Mouse (Mus musculus) spleen, postnatal 4 days (tissue): ENCODE data around the gene Bbs4.
"Not testable (repeated sequence)": the region's sequence is repeated elsewhere in the genome, so short reads cannot be mapped to it uniquely, and the experiment has no call there.

ENCODE experiments used
- DNase-seq, 2 experiments: peaks; one replicate each; pipeline ENCODE4 v3.0.0; 2022; ENCODE audit warnings: low spot score in 2 of 2

Gene Bbs4

DNA sequence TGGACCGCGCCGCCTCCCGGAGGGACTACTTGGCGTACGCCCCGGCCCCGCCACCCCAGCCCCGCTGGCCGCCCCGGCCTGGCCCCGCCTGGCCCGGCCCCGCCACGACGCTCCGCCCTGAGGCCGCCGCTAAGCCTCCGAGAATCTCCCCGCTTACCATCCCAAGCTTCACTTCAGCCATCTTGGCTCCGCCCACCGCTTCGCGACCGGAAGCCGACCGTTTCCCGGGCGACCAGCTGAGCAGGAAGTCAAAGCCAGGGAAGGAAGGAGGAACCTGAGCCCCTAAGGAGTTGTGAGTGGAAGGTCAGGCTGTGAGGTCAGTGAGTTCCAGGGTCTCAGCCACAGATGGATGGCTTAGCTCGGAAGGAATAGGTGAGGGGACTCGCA lies at the start of gene Bbs4:
Gene Bbs4 (minus strand): TSS at position 256 of the 387 bp plus-strand sequence.
- DNase-seq = peak; percentile 92 to 96

DNA sequence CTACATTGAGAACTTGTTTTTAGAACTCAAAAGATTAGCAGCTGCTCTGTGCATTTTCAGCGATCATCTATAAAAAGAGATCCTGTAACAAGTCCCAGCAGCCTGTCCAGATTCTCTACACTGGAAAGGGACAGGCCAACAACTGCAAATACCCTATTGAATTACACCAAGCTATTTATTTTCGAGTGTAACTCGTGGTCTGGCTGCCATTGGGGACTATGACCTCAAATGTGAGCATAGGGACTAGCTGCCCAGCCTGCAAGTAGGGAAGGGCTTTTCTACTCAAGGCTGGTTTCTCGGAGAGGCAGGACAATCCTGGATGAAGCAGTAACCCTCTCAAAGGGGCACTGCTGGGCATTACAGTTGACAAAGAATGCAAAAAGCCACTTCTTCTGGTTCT lies 35.8 kb upstream of the Bbs4 start:
- no peak for DNase-seq

DNA sequence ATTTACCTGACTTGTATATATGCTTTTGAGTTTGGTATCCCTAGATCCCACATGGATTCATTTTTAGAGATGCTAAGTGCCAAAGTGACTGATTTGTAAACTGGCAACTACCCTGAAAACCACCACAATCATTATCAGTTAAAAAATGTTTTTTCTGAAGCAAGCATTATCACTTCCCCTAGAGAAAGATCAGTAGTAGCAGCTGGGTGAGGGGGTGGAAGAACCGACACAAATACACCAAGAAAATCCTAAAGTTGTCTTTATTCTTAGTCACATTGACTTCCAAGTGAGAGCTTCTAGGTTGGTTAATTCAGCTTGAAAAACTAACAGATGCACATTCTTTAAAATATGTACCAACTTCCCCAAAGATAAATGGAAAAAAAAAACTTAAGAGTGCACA lies 35.0 kb upstream of the Bbs4 start:
- no peak for DNase-seq

DNA sequence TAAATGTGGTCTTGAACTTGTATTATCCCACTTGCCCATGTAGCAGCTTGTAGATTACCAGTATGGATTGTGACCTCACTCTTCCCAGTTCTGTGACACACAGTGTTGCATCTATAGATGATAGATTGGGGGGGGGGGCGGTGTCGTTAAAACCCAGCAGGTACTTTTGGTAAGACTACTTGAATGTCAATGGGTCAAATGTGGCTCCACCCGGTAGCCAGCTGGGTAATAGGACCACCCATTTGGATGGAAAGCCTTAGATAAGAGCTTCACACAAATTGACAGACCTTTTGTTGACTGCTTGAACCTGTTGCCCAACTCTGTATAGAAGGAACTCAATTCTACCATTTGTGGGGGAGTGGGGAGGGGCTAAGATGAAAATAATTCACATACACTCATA lies 34.2 kb upstream of the Bbs4 start:
- no peak for DNase-seq

DNA sequence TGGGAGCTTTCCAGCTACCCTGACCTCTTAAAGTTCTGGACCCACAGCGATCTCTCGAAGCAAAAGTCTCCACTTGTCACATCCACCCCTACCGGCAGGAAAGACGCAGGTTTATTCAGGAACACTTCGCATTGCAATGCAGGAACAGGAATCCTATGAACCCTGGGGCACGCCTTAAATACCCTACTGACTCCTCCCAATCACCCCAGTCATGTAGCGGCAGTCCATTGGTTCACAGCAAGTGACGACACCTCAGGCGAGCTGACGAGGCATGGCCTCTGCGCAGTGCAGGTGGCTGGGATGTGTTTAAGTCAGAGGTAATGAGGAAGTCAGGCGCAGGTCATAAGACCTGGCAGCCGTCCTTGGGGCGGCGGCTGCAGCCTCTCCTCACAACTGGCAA lies 22.3 kb upstream of the Bbs4 start:
- DNase-seq = no peak

DNA sequence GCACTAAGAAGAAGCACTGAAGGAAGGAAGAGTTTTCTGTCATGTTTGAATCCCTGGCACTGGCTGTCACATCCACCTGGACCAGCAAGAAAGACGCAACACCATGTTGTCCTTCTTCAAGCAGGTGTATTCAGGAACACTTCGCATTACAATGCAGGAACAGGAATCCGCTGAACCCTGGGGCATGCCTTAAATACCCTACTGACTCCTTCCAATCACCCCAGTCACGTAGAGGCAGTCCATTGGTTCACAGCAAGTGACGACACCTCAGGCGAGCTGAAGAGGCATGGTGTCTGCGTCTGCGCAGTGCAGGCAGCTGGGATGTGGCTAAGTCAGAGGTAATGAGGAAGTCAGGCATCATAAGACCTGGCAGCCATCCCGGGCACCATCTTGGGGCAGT lies 16.3 kb upstream of the Bbs4 start:
- no peak for DNase-seq

DNA sequence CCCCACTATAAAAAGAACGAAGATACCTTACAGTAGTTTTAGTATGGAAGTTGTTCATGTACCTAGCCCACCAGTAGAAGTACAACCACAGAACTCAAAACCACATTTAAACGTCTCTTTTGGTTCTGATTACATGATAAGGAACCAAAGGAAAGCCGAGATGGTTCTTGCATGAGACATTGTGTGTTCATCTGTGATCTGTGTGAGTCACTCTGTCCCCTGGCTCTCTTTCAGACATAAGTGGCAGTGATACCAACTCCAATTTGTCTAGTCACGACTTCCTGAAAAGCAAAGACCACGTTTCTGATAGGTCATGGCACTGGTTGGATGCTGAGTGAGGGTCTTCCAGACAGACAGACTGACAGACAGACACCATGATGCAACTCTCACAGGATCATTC lies 15.9 kb upstream of the Bbs4 start:
- DNase-seq = no peak

DNA sequence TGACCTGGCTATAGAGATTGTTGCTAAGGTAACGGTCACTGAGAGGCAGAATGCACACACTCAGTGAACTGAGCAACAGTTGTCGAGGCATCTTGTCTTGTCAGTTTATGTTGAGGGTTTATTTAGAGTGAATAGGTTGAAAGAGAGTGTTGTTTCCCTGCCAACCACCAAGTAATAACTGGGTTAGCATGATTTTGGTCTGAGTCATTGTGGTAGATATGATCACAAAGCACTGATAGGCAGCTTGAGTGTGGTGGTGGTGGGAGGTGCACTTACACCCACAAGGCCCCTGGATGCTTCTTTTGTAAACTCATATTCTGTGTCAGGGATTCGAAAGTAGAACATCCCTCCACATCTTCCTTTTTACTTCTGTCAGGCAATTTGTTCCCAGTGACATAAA lies 7.2 kb upstream of the Bbs4 start:
- not testable (repeated sequence) for DNase-seq

DNA sequence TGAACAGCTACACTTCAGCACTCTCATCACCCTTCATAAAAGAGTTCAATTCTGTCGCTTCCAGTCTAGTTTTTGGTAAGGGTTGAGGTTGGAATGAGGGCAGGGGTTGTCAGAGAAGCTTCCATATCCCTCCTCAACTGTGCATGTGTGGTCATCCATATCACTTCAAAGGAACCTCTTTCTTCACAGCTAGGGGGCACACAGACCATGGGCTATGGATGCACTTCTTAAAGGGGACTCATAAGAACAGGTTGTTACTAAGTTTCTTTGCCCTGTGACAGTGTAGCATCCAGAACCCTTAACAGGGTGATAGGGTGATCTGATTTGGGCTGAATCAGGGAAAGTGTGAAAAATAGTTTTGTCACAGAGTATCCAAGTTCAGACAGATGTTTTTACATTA lies 4.7 kb upstream of the Bbs4 start:
- not testable (repeated sequence) for DNase-seq

DNA sequence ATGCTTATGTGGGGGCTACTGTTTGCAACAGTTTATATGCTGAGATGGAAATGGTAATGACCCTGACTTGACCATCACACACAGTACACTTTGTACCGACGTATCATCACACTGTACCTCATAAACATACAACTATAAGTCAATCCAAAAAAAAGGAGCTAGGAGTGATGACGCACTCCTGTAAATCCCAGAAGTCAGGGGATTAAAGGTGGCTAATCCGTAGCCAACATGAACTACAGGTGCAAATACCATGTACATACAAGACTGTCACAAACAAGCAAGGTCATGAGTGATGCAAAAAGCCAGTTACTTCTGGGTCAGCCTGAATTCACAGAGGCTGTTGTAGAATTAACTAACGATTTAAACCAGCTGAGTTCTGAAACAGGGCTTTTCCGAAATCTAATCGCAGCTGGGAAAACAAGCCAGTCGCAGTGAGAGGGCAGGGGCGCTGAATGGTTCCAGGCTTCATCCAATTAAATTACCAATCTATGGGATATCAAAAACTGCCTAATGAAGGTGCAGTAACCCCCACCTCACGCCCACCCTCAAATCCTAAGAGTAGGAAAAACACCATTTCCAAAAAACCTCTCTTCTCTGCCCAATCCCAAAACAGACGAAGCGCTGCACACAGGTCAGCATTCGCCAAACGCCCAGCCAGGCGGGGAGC lies 589 bp downstream of the Bbs4 start:
- no peak for DNase-seq

DNA sequence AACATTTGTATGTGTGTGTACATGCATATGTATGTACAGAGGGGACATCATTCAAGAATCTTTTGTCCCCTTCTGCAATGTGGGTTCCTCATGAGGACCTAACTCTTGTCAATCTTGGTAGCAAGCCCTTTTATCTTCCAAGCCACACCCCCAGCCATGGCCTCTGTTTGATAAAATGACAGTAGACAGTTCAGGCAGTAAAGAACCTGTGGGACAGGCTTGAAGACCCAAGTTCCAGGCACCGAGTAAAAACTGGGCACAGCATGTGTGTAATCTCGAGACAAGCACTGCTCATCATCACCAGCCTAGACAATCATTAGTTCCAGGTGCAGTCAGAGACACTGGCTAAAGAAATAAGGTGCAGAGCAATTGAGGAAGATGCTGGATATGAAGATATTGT lies 7.1 kb downstream of the Bbs4 start:
- no peak for DNase-seq

DNA sequence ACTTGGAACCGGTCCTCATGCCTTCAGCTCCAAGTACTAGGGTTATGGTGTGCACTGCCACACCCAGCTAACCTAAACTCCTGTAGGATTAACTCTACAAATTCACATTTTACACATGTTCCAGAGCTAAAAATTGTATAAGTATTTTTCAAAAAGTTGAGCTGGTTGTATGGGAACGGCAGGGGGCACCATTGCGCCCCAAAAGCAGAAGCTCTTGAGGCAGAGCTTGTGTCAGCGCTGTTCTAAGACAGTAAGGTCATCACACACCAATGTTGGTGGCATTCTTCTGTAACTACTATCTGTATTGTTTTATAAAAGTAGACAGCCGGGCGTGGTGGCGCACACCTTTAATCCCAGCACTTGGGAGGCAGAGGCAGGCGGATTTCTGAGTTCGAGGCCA lies 13.3 kb downstream of the Bbs4 start:
- DNase-seq = peak in 1 of 2 experiments; percentile 16

DNA sequence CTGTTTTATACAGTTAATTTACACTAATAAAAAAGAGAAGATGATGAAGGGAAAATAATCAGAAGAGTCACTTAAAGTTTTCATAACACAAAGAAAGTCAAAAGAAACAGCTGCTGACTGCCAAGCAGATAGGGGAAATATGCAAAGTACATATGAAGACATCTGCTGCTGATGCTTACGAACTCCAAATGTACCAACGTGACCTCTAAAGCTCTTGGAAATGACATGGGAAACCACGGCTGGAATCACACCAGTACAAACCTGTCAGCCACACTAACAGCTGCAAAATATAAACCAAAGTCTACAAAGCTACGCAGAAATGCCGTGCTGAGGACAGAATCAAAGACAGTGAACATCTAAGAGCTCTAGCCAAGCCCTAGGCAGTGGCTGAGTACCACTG lies 14.2 kb downstream of the Bbs4 start:
- no peak for DNase-seq

DNA sequence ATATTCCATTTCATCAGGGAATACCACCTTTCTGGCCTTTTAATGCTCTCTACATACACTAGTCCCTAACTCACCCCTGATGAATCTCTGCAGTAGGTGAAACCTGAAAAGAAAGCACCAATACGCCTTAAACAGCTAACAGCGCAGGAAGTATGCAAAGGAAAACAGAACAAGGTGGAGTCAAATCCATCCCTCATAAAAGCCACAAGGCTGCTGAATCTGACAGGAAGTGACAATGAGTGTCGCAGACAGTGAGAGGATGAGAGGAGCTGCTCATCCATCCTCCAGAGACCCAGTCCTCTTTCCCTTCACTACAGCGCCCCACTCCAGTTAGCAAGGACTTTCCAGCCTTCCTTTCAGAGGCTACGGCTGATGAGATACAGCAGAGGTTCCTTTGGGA lies 14.9 kb downstream of the Bbs4 start:
- no peak for DNase-seq

DNA sequence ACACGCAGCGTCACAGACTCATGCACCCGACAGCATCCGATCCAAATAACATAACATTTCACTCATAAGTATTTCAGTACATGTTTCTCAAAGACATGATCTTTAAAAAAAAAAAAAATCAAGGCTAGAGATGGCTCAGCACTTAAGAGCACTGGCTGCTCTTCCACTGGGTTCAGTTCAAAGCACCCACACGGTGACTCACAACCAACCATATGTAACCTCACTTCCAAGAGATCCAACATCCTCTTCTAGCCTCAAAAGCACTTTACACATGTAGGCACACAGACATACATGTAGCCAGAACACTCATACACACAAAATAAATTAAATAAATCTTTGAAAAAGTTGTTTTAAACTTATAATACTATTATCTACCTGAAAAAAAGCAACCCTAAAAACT lies 15.4 kb downstream of the Bbs4 start:
- DNase-seq = no peak

DNA sequence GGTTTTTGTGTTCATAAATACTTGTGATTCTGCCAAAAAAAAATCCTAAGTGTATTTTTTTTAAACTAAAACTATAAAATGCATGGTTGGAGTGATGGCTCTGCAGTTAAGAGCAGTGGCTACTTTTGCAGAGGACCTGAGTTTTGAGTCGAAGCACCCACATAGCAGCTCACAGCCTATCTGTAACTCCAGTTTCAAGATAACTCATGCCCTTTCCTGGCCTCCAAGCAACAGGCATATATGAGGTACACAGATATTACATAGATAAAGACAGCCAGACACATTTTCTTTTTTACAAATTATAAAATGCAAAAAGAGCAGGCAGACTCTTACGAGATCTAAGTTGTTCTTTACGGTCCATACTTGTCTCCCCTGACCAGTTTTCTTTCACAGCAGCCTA lies 16.8 kb downstream of the Bbs4 start:
- no peak for DNase-seq

DNA sequence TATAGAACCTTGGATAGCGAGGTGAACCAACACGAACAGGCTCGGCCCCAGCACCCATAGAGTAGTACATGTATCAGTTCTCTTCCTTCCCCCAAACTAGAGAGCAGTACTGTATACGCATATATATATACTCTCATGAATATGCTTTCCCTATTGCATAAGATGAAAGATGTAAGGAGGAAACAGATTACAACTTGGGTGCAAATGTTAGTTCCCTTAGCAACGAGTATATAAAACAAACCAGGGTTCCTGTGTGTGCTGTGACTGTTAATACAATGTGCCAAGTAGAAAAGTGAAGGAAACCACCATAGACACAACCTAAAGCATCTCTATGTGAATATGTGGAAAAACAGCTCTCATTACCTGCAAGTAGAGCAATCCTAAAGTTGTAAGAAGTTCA lies 23.3 kb downstream of the Bbs4 start:
- no peak for DNase-seq

DNA sequence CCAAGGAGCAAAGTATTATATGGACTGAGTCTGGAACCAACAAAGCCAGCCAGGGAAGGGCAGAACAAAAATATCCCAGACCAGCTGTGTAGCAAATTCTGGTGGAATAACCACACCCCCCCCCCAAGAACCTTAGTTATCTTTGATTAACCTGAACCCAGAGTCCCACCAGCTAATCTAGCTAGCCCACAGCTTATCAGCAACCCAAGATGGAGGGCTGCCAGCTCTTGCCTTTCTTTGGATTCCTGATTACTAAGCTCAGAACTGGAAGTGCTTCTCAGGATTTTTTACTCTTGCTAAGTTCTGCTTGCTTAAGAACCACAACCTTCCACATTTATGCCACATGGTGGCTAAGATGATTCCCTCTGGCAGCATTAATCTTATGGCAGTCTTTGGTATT lies 29.0 kb downstream of the Bbs4 start:
- no peak for DNase-seq

DNA sequence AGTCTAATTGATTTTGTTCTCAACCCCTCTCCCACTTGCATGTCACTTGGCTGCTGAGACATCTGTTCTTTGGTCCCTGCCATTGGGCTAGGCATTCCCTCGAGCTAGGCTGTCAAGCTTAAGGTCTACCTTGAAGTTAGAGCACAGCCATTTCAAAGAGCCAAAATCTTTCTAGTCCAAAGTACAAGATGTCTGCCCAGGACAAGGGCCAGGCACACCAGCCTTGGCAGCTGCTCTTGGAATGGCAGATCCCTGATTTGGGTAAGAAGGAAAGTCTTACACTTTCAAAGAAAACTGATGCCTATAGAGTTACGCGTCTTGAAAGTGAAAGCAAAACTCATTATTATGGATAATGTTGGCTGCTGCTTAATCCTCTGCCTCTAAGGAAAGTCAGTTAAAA lies 37.1 kb downstream of the Bbs4 start:
- no peak for DNase-seq

DNA sequence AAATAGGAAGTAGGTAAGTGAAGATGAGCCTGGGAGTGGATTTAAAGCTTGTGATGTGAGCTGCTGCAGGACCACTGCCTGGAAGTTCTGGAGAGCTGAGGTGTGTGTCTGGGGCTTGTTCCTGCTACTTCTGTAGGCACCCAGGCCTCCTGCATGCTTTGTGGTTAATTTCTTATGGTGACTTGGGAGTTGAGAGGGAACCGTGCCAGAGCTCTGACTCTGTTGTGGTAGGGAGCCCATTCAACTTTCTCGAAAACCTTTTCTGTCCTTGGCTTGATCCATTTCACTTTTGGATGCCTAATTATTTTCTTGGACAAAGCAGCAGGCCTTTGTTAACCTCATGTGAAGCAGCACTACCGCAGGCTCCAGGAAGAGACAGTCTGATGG lies 42.0 kb downstream of the Bbs4 start:
- DNase-seq = no peak

DNA sequence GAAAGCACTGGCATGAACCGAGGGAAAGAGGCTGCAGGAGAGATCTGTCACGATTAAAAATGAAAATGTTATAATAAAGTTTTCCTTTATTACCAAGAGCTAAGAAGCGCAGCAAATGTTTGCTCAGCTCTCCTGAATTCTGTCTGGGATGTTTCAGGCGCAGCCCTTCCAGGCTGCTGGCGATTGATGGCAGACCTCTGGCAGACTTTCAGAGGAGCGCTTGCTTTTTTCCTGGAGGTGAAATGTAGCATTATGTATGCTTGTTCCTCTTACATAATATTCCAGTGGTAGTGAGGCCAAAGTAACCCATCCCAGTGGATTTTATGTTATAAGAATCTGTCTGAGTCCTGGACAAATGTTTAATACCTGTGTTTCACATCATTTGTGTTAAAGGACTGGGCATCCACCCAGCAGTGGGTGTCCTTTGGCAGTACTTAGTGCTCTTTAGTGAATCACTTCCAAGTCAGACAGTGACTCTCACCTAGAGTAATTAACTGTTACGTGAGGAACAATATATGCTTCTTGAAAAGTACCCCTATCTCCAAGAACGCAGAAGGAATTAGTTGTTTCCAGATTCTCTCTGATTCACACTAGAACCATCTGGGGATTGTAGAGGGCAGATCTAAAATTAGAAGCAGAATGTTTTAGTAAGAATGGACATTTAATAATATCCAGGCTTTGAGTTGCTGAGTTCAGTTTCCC lies 42.6 kb downstream of the Bbs4 start:
- DNase-seq = no peak

DNA sequence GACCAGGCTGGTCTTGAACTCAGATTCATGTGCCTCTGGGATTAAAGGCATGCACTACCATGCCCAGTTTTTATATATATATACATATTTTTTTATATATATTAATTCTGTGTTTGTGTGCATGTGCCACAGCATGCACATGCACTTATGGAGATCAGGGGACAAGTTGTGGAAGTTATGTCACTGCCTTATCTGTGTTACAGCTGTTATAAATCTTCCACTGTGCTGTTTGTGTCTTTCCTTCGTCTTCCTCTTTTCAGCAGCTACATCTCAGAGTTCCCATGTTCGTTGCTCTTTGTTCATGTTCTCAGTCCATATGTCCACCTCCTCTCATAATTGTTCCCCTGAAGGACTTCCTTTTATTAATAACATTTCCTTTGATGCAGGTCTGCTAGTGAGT lies 45.4 kb downstream of the Bbs4 start:
- DNase-seq = peak in 1 of 2 experiments; percentile 27

DNA sequence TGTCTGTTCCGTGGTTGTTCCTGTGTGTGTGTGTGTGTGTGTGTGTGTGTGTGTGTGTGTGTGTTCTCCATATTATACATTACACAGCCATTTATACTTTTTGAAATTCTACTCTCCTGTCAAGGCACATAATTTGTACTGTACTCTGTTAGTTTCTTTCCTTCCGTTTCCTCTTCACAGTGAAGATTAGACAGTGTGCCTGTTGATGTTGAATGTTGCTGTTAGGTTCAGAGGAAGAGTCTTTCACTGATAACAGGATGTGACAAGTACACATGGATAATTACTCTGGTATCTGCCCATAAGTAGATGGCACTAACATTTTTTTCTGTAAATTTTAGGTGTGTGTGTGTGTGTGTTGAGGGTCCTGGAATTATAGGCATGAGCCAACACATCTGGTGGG lies 56.9 kb downstream of the Bbs4 start:
- no peak for DNase-seq

DNA sequence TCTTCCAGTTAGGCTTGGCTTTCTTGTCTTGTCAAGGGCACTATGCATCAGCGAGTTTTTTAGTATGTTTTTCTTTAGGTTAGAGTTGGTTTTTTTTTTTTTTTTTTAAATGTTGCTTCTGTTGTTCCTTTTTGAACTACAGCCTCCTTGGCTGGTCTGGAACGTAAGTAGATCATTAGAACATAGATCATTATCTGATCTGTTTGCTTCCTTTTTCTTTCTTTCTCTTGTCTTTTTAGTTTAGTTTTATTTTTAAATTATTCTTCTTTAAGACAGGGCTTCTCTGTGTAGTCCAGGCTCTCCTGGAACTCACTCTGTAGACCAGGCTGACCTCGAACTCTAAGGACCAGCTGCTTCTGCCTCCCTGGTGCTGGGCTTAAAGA lies 60.8 kb downstream of the Bbs4 start:
- no peak for DNase-seq
